Mouse (Mus musculus) liver, adult (tissue): ENCODE results near the gene Pla2g3.

ENCODE experiments used
- GATA4 ChIP-seq: IDR thresholded peaks from 2 replicates; pipeline ENCODE4 v1.6.1; 2014; ENCODE audit warnings: mild to moderate bottlenecking, low read length; ENCODE audit not compliant: insufficient replicate concordance

The Pla2g3 gene

GRCm38 (mm10) chr11:3509181-3510085 is 21.3 kb downstream of the Pla2g3 start:
- TF ChIP-seq GATA4, result no peak

- TF ChIP-seq GATA4, result no peak
These were observed 22.2 kb downstream of the Pla2g3 start for GRCm38 (mm10) chr11:3510321-3510720.

GRCm38 (mm10) chr11:3513291-3513690 is 25.2 kb downstream of the Pla2g3 start:
- no peak for TF ChIP-seq GATA4

- TF ChIP-seq GATA4, result peak; percentile 84
These were observed 26.5 kb downstream of the Pla2g3 start, which contains the start of gene Selenom for GRCm38 (mm10) chr11:3514529-3515054. Gene Selenom (plus strand): TSS chr11:3514684.

- no peak for TF ChIP-seq GATA4
These were observed 27.1 kb downstream of the Pla2g3 start for GRCm38 (mm10) chr11:3515216-3515615.

- TF ChIP-seq GATA4, result no peak
These were observed 27.6 kb downstream of the Pla2g3 start for GRCm38 (mm10) chr11:3515637-3516036.

- TF ChIP-seq GATA4, result no peak
These were observed 28.0 kb downstream of the Pla2g3 start for GRCm38 (mm10) chr11:3516121-3516520.

GRCm38 (mm10) chr11:3516859-3517845 is 29.1 kb downstream of the Pla2g3 start:
- TF ChIP-seq GATA4, result no peak

GRCm38 (mm10) chr11:3517846-3518732 is 30.0 kb downstream of the Pla2g3 start:
- no peak for TF ChIP-seq GATA4

- no peak for TF ChIP-seq GATA4
These were observed 31.1 kb downstream of the Pla2g3 start for GRCm38 (mm10) chr11:3519051-3519726.

- TF ChIP-seq GATA4, result no peak
These were observed 31.8 kb downstream of the Pla2g3 start for GRCm38 (mm10) chr11:3519756-3520398.

GRCm38 (mm10) chr11:3520919-3521318 is 32.8 kb downstream of the Pla2g3 start:
- no peak for TF ChIP-seq GATA4
